Mouse (Mus musculus) lung, embryonic 15.5 days (tissue): ENCODE measurements around the gene Rsph14. TPM values are rescaled to one million over a fixed set of nuclear protein-coding genes. Genes with fewer than 3 reads are reported as not detected.
"Not testable (repeated sequence)": the region's sequence is repeated elsewhere in the genome, so short reads cannot be mapped to it uniquely, and the experiment has no call there.

Experiments
- ATAC-seq: fragments of 200-750 bp; cut with Nextera tagmentation; 2 replicates; pipeline ENCODE4 v1.8.0; 2017; ENCODE audit warnings: moderate number of reproducible peaks, borderline replicate concordance; ENCODE audit not compliant: low FRiP score, low TSS enrichment; ENCODE audit errors: extremely low read depth
- H3K27ac ChIP-seq: fragments of 300-500 bp; sonication (generic); 2 replicates; pipeline ENCODE4 v1.5.1; 2015; ENCODE audit warnings: moderate library complexity, mild to moderate bottlenecking, inconsistent platforms
- H3K27me3 ChIP-seq: fragments of 300-500 bp; sonication (generic); 2 replicates; pipeline ENCODE4 v1.6.1; 2015; ENCODE audit warnings: inconsistent platforms
- H3K36me3 ChIP-seq: fragments of 300-500 bp; sonication (generic); 2 replicates; pipeline ENCODE4 v1.6.1; 2015; ENCODE audit warnings: inconsistent platforms
- H3K4me1 ChIP-seq: fragments of 300-500 bp; sonication (generic); 2 replicates; pipeline ENCODE4 v1.6.1; 2015; ENCODE audit warnings: inconsistent platforms
- H3K4me2 ChIP-seq: fragments of 300-500 bp; sonication (generic); 2 replicates; pipeline ENCODE4 v1.6.1; 2015; ENCODE audit warnings: inconsistent platforms, mild to moderate bottlenecking, moderate library complexity
- H3K4me3 ChIP-seq: fragments of 300-500 bp; sonication (generic); 2 replicates; pipeline ENCODE4 v1.5.1; 2015; ENCODE audit warnings: mild to moderate bottlenecking, inconsistent platforms
- H3K9ac ChIP-seq: fragments of 300-500 bp; sonication (generic); 2 replicates; pipeline ENCODE4 v1.6.1; 2015; ENCODE audit warnings: inconsistent platforms
- H3K9me3 ChIP-seq: fragments of 300-500 bp; sonication (generic); 2 replicates; pipeline ENCODE4 v1.6.1; 2016; ENCODE audit warnings: inconsistent platforms
- WGBS: fragments of 180-500 bp; shearing (Covaris S2); methylation state at CpG from one replicate; pipeline ENCODE4 v1.1.7; 2015; 5-methylcytosine and 5-hydroxymethylcytosine counted together
- polyA plus RNA-seq: library from polyadenylated mRNA; unstranded; fragments of >200 nt; fragmentation: Nextera tagmentation; extraction: Ambion mirVana; gene quantifications from 2 replicates; pipeline ENCODE4 v1.2.1, GENCODE M21; 2015

The Rsph14 gene
- polyA plus RNA-seq, 1 experiment from 2014 or later: 2.1 TPM

DNA sequence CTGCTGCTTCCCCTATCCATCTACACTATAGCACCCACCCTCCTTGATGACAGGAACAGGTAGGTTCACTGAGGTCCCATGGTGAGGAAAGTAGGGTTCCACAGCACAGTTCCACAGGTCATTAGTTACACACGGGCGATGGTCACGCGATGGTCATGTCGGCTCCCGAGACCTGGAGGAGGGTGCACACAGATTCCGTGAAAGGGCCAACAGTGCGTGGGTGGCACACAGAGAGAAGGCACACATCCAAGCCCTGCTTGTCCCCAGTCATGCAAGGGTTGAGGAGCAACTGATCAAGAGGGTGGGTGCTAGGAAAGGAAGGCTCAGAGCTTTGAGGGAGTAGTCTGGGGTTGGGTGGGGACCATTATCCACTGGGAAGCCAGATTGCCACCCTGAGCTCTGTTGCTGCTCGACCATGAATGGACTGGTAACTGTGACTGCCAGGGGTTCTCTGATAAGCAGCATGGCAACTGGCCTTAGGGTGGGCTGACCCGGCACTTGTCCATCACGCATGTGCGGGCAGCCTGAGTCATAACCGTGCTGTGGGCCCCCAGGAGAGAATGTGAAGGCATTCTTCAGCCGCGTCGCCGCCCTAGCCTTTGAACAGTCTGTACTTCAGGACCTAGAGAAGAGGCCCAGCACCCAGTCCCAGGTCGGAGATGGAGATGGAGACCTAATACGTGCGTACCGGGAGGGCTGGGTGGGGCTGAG, 19.1 kb upstream of the Rsph14 start:
- no peaks in the 10 kb centered on the region for H3K36me3 ChIP-seq
- no peak overlapping the region for H3K4me3 ChIP-seq
- no peaks in the 10 kb centered on the region for H3K27me3 ChIP-seq
- no peak overlapping the region for H3K27ac ChIP-seq
- H3K9me3 ChIP-seq: no peaks in the 10 kb centered on the region
- no peak overlapping the region for H3K9ac ChIP-seq
- H3K4me1 ChIP-seq: no peaks in the 10 kb centered on the region
- 91% methylated on average over 21 of the region's 21 CpGs for WGBS
- no peak overlapping the region for H3K4me2 ChIP-seq
- ATAC-seq: no peak

- H3K9me3 ChIP-seq: no peaks in the 10 kb centered on the region
- H3K4me1 ChIP-seq: no peaks in the 10 kb centered on the region
- WGBS: 81% methylated on average over 7 of the region's 7 CpGs
- H3K27me3 ChIP-seq: no peaks in the 10 kb centered on the region
- H3K9ac ChIP-seq: no peak overlapping the region
- no peak overlapping the region for H3K4me3 ChIP-seq
- no peaks in the 10 kb centered on the region for H3K36me3 ChIP-seq
- no peak overlapping the region for H3K27ac ChIP-seq
- ATAC-seq: no peak
- H3K4me2 ChIP-seq: no peak overlapping the region
Observed at GRCm38 (mm10) chr10:75048711-75049110, 16.3 kb upstream of the Rsph14 start.

GRCm38 (mm10) chr10:75045831-75046230, 13.4 kb upstream of the Rsph14 start:
- ATAC-seq: no peak
- WGBS: 89% methylated on average over 15 of the region's 15 CpGs
- Histone ChIP-seq H3K4me1 (no peaks in the 10 kb centered on the region), H3K36me3 (no peaks in the 10 kb centered on the region), H3K4me2 (no peak overlapping the region), H3K9ac (no peak overlapping the region), H3K27ac (no peak overlapping the region), H3K27me3 (no peaks in the 10 kb centered on the region), H3K9me3 (no peaks in the 10 kb centered on the region), H3K4me3 (no peak overlapping the region)

DNA sequence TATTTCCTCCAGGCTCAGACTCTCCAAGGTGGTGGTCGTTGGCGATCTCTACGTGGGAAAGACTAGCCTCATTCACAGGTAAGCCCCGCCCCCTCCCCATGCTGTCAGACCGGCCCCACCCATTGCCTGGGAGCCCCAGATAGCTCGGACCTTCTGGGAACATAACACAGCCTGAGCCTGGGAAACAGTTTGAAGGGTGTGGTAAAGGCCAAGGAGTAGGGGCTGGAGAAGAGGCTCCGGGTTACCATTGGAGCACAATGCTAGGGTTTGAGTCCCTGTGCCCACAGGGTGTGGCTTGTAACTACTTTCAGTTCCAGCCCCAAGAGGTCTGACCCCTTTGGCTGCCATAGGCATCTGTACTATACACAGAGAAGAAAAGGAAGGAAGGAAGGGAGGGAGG, 12.1 kb upstream of the Rsph14 start:
- no peak overlapping the region for H3K27ac ChIP-seq
- H3K27me3 ChIP-seq: no peaks in the 10 kb centered on the region
- no peaks in the 10 kb centered on the region for H3K36me3 ChIP-seq
- H3K9me3 ChIP-seq: no peaks in the 10 kb centered on the region
- no peak overlapping the region for H3K4me2 ChIP-seq
- no peak overlapping the region for H3K9ac ChIP-seq
- H3K4me3 ChIP-seq: no peak overlapping the region
- ATAC-seq: no peak
- 25% methylated on average over 7 of the region's 7 CpGs for WGBS
- no peaks in the 10 kb centered on the region for H3K4me1 ChIP-seq

- H3K27me3 ChIP-seq, H3K36me3 ChIP-seq, ATAC-seq, H3K9me3 ChIP-seq, H3K4me1 ChIP-seq, H3K4me2 ChIP-seq, H3K4me3 ChIP-seq, H3K27ac ChIP-seq, H3K9ac ChIP-seq: not testable (repeated sequence)
- WGBS: 3% methylated on average over 1 of the region's 1 CpGs
Observed at GRCm38 (mm10) chr10:75042060-75042459, 9.7 kb upstream of the Rsph14 start.

DNA sequence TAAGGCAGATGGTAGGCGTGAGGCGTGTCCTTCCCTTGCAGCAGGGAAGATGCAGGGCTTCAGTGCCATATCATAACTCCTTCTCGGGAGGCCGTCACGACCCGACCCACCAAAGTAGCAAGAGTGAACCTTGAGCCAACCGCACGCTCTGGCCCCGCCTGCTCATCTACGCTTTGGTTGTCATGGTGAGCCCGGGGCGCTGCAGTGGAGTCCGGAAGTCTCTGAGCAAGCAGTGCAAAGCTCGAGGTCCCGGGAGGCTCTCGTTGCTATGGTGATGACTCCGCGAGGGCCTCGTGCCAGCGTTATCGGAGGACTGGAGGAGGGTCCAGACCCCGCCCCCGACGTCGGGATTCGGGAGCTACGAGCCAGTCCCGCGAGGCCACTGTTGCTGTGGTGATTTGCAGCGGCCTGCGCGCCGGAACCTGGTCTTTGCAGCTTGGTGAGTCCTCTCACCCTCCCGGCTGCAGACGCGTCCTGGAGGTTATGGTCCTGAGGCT, 4.5 kb upstream of the Rsph14 start, which contains the start of gene Rab36:
Gene Rab36 (plus strand): TSS at position 176 of the 497 bp plus-strand sequence.
- 1% methylated on average over 36 of the region's 36 CpGs for WGBS
- Histone ChIP-seq H3K4me1 (peaks cover 15% of the 10 kb centered on the region), H3K36me3 (no peaks in the 10 kb centered on the region), H3K4me2 (peak within 1 kb of the TSS; percentile 68), H3K27me3 (no peaks in the 10 kb centered on the region), H3K9ac (peak within 1 kb of the TSS; percentile 50), H3K27ac (peak within 1 kb of the TSS; percentile 69), H3K9me3 (no peaks in the 10 kb centered on the region), H3K4me3 (peak within 1 kb of the TSS; percentile 45)
- peak; percentile 96 for ATAC-seq

DNA sequence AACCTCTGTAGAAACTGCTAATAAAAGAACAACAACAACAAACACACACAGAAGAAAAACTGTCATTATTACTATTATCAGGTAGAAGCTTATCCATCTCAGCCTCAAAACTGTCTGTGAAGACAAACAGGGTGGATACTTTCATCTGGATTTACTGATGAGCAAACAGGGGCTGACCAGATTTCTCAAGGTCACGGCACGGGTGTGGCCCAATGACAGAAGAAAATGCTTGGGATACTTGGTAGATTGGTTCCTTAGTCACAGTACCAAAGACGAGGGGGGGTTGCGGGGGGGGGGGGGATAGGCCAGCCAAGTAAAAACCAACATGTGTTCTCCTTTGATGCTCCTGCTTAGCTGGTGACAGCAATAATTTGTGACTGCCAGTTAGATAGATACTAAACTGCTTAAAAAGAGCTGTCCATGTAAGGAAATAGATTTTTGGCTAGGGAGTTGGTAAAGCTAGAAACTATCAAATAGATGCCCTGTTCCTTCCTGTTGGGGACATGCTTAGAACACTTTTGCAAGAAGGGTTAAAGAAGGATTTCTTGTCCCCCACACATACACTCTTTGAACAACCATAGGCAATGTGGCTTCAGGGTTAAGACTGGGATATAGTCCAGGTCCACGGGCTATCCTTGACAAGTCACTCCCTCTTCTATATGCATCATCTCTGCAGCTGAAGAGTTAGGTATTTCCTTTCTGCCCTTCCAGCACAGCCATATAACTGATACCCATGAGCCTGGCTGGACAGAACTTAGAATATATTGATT, 856 bp downstream of the Rsph14 start:
- peaks cover 5% of the 10 kb centered on the region for H3K4me1 ChIP-seq
- no peaks in the 10 kb centered on the region for H3K9me3 ChIP-seq
- ATAC-seq: no peak
- no peak overlapping the region for H3K4me2 ChIP-seq
- no peaks in the 10 kb centered on the region for H3K36me3 ChIP-seq
- no peaks in the 10 kb centered on the region for H3K27me3 ChIP-seq
- no peak overlapping the region for H3K27ac ChIP-seq
- no peak overlapping the region for H3K9ac ChIP-seq
- no peak overlapping the region for H3K4me3 ChIP-seq
- 53% methylated on average over 5 of the region's 5 CpGs for WGBS

DNA sequence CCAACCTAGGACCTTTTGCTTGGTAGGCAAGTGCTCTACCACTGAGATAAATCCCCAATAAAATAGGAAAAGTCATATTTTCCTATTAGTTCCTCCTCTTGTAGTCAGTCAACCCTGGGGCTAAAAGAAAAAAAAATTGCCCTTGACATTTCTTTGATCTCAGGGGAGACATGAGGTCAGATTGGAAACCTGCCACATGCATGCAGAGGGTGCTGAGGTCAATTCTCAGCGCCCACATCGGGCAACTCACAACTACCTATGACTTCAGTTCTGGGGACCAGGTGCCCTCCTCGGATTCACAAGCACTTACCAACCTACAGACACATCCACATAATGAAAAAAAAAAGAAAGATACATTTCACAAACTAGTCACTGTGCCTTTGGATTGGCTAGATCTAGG, 2.2 kb downstream of the Rsph14 start:
- Histone ChIP-seq H3K4me2 (no peak overlapping the region), H3K27me3 (no peaks in the 10 kb centered on the region), H3K4me1 (peaks cover 4% of the 10 kb centered on the region; the same call in 1 of the 2 replicates), H3K9ac (no peak overlapping the region), H3K27ac (no peak overlapping the region), H3K36me3 (no peaks in the 10 kb centered on the region), H3K9me3 (no peaks in the 10 kb centered on the region), H3K4me3 (no peak overlapping the region)
- WGBS: 69% methylated on average over 3 of the region's 3 CpGs
- no peak for ATAC-seq

DNA sequence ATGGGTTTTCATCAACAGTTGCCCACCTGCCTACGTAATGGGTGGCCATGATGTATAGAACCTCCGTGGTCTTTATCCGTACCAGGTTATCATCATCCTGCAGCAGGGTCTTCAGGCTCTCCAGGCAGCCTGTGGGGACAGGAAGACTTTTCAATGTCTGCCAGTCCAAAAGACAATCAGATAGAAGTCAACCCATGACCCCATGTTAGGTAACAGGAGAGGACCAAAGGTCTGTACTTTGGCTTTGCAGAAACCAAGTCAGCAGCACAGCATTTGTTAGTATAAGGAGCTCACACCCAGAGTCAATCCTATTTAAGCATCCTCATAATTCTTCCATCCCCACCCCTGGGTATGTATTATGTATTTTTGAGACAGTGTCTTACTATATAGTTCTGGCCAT, 2.7 kb downstream of the Rsph14 start:
- no peak overlapping the region for H3K27ac ChIP-seq
- no peaks in the 10 kb centered on the region for H3K36me3 ChIP-seq
- H3K9ac ChIP-seq: no peak overlapping the region
- no peak for ATAC-seq
- H3K4me1 ChIP-seq: peaks cover 4% of the 10 kb centered on the region; the same call in 1 of the 2 replicates
- H3K4me2 ChIP-seq: no peak overlapping the region
- H3K4me3 ChIP-seq: no peak overlapping the region
- H3K9me3 ChIP-seq: no peaks in the 10 kb centered on the region
- H3K27me3 ChIP-seq: no peaks in the 10 kb centered on the region
- WGBS: 87% methylated on average over 3 of the region's 3 CpGs

DNA sequence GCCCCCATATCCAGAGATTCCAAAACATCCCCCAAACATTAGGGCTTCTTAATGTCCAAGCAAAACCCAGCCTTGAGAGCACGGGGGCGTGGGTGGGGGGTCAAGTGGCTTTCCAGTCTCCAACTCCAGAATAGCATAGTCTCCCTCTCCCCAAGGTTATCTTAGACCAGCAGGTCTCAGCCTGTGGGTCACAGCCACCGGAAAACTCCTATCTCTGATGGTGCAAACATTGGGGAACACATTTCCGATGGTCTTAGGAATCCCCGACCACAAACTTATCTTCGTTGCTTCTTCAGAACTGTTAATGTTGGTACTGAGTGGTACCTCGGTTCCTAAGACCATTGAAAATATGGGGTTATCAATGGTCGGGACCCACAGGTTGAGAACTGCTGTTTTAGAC, 3.6 kb downstream of the Rsph14 start:
- no peak for ATAC-seq
- Histone ChIP-seq H3K9me3 (no peaks in the 10 kb centered on the region), H3K4me2 (no peak overlapping the region), H3K27me3 (no peaks in the 10 kb centered on the region), H3K36me3 (no peaks in the 10 kb centered on the region), H3K4me3 (no peak overlapping the region), H3K4me1 (peaks cover 4% of the 10 kb centered on the region; the same call in 1 of the 2 replicates), H3K9ac (no peak overlapping the region), H3K27ac (no peak overlapping the region)
- WGBS: 78% methylated on average over 8 of the region's 8 CpGs

DNA sequence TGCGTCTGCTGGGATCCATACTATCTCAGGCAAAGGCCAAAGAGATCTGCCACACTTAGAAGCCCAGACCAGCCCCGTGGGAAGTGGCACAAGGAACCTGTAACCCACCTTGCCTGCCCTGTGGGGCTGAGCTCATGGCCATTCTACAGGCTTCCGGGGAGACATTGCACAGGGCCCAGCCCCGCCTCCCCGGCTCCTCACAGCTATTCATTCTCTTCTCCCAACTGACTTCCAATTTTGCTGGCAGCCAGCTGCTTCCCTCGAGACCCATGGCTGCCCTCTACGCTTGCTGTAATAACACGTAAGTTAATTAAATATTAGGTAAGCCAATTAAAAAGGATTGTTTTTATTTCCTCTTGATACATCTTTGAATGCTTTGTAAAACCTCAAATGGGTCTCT, 5.9 kb downstream of the Rsph14 start:
- Histone ChIP-seq H3K9ac (no peak overlapping the region), H3K36me3 (no peaks in the 10 kb centered on the region), H3K27ac (no peak overlapping the region), H3K27me3 (no peaks in the 10 kb centered on the region), H3K9me3 (no peaks in the 10 kb centered on the region), H3K4me3 (no peak overlapping the region), H3K4me2 (no peak overlapping the region), H3K4me1 (no peaks in the 10 kb centered on the region)
- no peak for ATAC-seq
- 67% methylated on average over 8 of the region's 8 CpGs for WGBS

DNA sequence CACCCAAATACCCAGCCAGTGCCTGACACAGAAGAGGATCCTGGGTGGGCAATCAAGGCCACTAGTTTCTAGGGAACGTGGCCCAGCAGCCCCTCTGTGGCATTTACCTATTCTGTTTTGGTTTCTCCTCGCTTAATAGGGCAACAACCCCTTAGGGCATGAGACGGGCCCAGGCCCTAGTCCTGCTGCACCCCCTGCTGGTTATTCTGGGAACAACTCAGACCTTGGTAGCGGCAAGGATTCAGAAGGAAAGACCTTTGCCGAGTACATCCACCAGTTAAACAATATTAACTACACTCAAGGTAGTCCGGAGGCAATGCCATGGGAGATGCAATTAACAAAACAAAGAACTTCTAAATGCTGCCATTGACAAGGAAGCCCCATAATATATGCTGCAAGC, 11.2 kb downstream of the Rsph14 start:
- Histone ChIP-seq H3K9ac (no peak overlapping the region), H3K36me3 (no peaks in the 10 kb centered on the region), H3K4me3 (no peak overlapping the region), H3K4me2 (no peak overlapping the region), H3K9me3 (no peaks in the 10 kb centered on the region), H3K27me3 (no peaks in the 10 kb centered on the region), H3K4me1 (no peaks in the 10 kb centered on the region), H3K27ac (no peak overlapping the region)
- WGBS: 9% methylated on average over 6 of the region's 6 CpGs
- no peak for ATAC-seq
